Mouse (Mus musculus) brain, adult 2 months (tissue): ENCODE results near the gene Col13a1.

Source experiments
- DNase-seq: peaks from one replicate; pipeline ENCODE4 v3.0.0; 2011; ENCODE audit warnings: low read depth, low spot score

Col13a1 gene

GRCm38 (mm10) chr10:61968003-61968553 lies 10.8 kb downstream of the Col13a1 start:
- no peak for DNase-seq

DNA sequence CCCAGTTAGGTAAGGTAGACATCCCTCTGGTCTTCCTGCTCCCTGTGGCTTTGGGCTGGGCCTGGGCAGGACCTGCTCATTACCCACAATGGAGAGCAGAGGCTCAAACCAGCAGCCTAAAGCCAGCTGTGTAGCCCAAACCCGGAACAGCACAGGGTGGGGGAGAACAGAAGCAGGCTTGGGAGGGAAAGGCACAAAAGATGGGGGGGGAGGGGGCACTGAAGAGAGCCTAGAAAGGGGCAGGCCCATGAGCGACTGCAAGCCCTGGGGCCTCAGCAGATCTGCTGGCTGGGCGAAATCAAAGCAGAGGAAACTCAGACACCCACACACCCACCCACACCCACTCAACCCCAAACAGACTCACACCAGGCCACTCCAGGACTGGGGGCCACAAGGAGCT lies 11.7 kb downstream of the Col13a1 start:
- no peak for DNase-seq

DNA sequence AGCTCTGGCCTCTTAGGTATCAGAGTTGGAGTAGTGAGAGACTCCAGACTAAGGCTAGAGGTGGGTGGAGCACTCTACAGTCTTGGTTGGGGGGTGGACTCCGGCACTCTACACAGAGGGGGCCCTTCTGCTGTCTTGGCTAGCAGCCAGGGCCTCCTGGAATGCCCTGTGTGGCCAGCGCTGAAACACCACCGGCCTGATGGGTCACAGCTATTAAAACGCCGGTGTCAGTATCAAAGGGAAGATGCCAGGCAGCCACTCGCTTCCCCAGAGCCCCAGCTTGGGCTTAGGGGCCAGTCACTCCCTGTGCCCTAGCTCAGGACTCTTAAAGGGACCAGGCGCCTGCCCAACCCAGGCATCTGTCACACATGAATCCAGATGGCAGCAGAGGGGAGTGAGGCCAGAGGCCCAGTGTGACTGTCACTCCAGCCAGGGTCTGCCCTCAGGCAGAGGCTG lies 13.5 kb downstream of the Col13a1 start:
- DNase-seq: peak; percentile 29

DNA sequence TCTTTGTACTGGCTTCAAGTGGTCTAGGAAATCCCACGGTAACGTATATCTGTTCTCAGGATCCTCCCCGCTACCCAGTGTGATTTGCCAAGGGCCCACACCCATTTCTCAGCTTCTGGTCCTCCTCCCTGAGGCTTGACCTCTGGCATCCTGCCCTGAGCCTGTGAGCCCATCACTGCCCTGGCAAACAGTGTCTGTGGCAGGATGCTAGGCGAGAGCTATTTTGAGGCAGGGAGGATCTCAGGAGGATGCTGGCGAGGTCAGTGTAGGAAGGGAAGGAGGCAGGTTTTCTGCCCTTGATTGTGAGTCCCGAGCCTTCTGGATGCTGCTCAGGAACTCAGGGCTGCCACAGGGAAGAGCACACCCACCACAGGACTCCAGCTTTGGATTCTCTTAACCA lies 22.2 kb downstream of the Col13a1 start:
- DNase-seq: peak; percentile 34

GRCm38 (mm10) chr10:61953916-61954315 lies 25.0 kb downstream of the Col13a1 start:
- DNase-seq: no peak

- DNase-seq: peak; percentile 54
These were observed 29.4 kb downstream of the Col13a1 start for GRCm38 (mm10) chr10:61949542-61949941.

DNA sequence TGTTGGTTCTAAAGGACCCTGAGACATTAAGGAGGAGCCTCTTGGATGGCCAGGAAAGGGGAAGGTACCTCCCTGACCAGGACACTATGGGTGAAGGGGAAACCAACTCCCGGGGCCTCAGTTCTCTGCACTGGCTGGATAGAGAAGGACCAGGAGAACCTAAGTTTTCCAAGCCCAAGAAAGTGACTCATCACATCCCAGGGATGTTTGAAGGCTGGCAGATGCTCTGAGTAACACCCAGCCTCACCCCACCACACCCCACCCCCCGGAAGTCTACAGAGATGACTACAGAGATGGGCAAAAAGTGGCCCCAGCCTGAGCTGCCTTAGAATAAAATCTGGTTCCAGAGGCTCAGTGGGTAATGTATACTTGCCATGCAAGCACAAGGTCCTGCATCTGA lies 34.5 kb downstream of the Col13a1 start:
- DNase-seq: peak; percentile 45

DNA sequence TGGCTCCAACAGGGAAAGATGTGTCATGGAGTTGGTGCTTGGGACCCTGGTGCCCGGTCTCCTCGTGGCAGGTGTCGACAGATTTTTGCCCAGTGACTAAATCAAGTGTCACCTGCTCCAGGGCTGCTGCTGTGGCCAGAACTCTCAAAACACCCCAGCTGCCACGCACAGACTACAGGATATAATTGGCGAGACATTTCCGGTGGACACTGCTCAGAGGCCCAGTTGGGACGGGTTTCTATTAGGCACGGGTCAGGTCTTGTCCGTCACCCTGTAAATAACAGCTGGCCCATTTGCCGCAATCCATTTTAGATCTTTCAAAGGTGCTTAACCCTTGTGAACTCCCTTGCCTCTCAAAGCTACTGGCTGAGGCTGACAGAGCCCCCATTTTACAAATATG lies 35.4 kb downstream of the Col13a1 start:
- DNase-seq: no peak

DNA sequence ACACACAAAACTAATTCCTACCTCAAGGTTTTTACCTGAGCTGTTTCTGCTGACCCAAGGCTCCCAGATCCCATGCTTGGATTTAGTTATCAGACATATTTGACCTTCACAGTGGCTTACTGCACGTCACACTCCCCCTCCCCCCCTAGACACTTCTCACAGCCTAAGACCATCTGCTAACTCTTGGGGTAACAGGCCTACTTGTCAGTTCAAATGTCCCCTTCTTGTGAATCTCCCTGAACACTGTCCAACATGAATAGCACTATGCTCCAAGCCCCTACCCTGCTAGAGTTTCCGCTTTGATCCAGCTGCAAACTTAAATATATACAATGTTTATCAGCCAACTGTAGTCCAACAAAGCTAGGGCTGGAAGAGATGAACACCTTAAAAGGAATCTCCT lies 36.2 kb downstream of the Col13a1 start:
- no peak for DNase-seq

GRCm38 (mm10) chr10:61936211-61937121 lies 42.4 kb downstream of the Col13a1 start:
- DNase-seq: no peak

DNA sequence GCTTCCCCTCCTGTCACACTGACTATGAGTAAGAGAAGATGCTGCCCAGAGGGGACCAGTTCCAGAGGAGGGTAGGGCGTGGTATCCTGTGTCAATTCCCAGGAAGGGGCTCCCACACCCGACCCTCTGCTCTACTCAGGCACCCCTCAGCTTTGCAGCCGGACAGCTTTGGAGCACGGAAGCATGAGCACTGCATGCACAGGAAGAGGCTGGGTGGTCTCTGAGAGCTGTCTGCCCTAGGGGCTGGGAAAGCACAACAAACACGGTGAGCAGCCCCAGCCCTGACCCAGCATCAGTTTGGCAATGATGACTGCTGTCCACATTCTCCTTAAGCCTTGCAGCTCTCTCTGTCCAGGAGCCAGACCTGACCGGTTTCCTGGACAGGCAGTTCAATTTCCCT lies 47.2 kb downstream of the Col13a1 start:
- DNase-seq: no peak

DNA sequence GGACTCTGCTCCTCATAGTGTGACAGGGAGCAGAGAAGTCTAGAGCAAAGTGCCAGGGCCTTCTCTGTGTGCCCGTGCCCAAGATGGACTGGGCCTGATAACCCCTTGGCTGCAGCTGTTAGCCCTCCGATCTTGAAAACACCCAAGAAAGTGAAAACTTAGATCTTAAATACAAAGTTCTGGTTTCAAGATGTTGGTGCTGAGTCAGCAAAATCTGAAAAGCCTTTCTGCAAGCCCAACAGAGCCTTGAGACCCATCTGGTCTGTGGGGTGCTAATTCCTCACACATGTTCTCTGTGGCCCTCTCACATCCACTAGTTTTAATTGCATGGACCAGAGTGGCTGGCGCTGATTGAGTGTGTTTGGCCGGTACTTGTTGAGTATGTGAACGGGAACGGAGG lies 49.0 kb downstream of the Col13a1 start:
- DNase-seq: no peak

GRCm38 (mm10) chr10:61928725-61929651 lies 49.9 kb downstream of the Col13a1 start:
- DNase-seq: no peak

DNA sequence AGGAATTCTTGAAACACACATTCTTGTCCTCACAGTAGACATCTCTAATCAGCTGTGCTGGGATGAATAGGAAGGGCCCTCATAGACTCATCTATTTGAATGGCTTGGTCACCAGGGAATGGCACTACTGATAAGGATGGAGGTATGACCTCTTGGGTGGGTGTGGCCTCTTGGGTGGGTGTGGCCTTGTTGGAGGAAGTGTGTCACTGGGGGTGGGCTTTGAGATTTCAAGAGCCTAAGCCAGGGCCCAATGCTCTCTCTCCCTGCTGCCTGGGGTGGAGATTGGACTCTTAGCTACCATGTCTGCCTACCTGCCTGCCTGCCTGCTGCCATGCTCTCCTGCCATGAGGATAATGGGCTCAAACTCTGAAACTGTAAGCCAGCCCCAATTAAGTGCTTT lies 53.2 kb downstream of the Col13a1 start:
- DNase-seq: no peak

DNA sequence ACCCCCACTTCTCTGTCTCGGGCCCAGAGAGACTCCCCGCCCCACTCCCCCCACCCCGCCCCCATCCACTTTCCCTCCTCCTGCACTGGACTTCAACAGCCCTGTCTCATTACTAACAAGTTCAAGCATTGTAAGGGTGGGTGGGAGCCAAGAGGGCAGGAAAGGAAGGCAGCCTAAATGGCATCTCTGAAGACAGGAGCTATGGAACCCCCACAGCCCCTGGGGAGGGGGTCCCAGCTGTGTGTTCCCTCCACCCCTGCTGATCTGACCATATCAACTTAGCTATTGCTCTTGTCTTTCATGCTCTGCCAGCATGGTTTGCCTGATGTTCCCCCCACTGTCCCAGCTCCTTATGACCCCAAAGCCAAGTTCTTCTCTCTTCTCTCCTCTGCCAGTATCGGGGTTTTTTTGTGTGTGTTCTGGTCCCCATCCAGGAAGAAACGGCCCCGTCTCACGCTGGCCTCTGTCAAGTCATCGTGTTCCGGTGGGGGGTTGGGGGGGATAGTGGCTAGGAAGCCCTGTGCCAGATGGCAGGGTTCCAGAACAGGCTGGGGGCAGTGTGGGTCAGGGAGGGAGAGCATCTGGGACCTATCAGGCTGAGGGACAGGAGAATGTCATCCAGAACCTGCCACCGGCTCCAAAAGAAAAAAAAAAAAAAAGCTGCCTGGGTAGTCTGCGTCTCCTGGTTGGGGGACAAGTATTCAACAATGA lies 58.1 kb downstream of the Col13a1 start:
- no peak for DNase-seq

DNA sequence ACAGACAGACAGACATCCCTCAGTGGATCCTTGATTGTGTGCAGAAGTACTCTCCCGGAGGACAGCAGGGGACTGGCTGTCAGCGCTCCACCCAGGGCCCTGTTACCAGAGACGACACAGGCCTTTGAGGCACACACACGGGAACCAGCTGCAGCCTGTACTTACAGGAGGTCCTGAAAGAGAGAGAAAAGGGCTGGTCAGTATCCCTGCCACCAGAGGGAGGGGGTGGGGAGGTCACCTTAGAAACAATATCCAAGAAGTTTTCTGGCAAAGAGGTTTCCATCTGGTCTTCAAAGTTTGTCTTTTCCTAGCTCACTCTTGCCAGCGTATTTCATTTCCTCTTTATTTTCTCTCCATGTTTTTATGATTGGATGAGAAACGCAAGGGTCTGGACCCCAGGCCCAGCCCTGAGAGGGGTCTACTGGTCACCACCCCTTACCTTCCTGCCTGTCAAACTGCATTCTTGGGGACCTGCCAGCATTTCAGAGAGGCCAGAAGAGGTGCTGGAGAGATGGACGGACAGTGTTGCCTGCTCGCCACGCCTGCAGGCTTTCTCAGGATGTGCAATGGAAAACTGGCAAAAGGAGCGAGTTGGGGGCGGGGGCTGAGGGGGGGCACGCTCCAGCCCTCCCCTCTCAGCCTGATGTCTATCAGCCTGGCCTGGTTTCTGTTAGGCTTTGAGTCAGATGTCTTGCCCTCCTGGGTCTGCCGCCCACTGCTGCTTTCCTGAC lies 58.8 kb downstream of the Col13a1 start:
- no peak for DNase-seq

GRCm38 (mm10) chr10:61919496-61919895 lies 59.4 kb downstream of the Col13a1 start:
- DNase-seq: peak; percentile 20

- DNase-seq: no peak
These were observed 61.8 kb downstream of the Col13a1 start for GRCm38 (mm10) chr10:61917066-61917465.

DNA sequence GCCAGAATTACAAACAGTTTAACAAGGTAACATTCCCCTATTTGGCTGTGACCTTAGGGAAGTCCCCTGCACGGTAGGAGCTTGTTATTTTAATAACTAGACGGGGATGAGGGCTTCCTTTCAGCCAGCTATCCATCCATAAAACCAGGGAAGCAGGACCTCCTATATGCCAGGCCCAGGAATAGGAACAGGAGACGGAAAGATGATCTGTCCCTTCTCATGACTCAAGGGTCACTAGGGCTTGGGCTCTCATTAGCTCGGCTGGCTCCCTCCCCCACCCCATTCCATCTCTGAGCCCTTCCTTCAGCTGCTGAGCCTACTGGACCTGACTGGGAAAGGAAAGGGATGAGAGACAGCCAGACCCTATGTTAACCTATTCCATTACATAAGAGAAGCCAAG lies 67.1 kb downstream of the Col13a1 start:
- DNase-seq: no peak

GRCm38 (mm10) chr10:61909004-61909403 lies 69.9 kb downstream of the Col13a1 start:
- no peak for DNase-seq

DNA sequence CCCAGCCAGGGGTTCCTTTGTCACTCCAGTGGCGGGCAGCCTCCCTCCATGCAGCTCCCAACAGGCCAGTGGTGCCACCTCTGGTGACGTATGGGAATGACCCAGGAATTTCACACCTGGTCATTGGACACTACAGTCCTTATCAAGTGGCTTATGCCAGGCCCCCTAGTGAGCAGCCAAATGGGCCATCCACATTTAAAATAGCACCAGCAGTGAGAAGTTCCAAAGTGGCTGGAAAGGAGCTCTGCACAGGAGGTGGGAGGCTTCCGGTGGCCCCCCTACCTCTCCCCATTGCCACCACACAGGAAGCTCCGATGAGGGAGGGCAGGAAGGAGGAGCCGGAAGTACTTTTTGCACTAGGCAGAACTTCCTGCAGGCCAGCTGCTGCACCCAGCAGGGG lies 72.7 kb downstream of the Col13a1 start:
- no peak for DNase-seq
